In the genomic region with DNA sequence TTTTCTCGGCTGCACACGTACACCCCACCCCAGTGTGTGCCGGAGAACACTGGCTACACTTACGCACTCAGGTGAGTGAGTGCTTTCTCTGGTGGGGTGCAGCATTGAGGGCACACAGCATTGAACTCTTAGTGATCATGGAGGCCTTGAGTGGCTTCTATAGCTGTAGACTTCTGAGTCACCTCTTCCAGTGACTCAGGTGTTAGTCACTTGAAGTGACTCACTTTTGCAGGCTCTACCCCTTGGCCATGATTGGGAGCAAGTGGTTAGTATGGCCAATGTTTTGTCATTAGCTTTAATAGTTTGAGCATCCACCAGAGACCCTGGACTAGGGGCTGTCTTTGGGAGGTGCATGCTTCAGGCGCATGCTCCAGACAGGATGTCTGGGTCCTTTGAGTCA, we compare ENCODE assay signal across 22 mouse cellular contexts. TPM values are rescaled to one million over a fixed set of nuclear protein-coding genes. Genes with fewer than 3 reads are reported as not detected.
DNase-seq lines count a peak whose midpoint lies in the region; ATAC-seq and TF ChIP-seq lines count a peak whose summit lies in the region.
"Had no signal": no experiment of that assay in that cellular context is flagged by ENCODE, and none has a peak within 500 bp of the region (broad histone marks: within the 10 kb centered on the region; RNA-seq: fewer than 3 reads in every experiment).

No protein-coding gene starts in this region.

- no peak overlapping the region for H3ac ChIP-seq in myocyte (ENCODE audit: control insufficient read depth, insufficient read length)

- no peak overlapping the region for H3K4me3 ChIP-seq in heart, embryonic 12.5 days
- H3K4me3 ChIP-seq in myocyte, result no peak overlapping the region
- H3K4me3 ChIP-seq in kidney, embryonic 16.5 days (ENCODE audit: low read length), result no peak overlapping the region
- H3K4me3 ChIP-seq in kidney, adult 2 months (ENCODE audit: insufficient read depth, low read depth, low read length), result no peak overlapping the region
- H3K4me3 ChIP-seq: embryonic facial prominence, embryonic 10.5 days; forebrain, embryonic 12.5 days; hindbrain, embryonic 10.5 days; limb, embryonic 12.5 days; liver, embryonic 13.5 days had no signal

- H3K4me1 ChIP-seq in heart, embryonic 12.5 days (replicated peaks), result peaks cover 10% of the 10 kb centered on the region; the same call in 1 of the 2 replicates
- no peaks in the 10 kb centered on the region for H3K4me1 ChIP-seq in kidney, embryonic 16.5 days (ENCODE audit: insufficient read depth, low read length)
- peaks cover 4% of the 10 kb centered on the region for H3K4me1 ChIP-seq in kidney, adult 2 months (ENCODE audit: control insufficient read depth, insufficient read depth, low read length)
- H3K4me1 ChIP-seq: embryonic facial prominence, embryonic 10.5 days; forebrain, embryonic 12.5 days; hindbrain, embryonic 10.5 days; limb, embryonic 12.5 days had no signal

- TF ChIP-seq POLR2A in myocyte (IDR thresholded peaks at IDR 0.05; ENCODE audit: insufficient read length, low read depth), result no peak
- TF ChIP-seq POLR2A in kidney, adult 2 months (IDR thresholded peaks at IDR 0.05; ENCODE audit: low read depth, low read length), result no peak

- no peak for TF ChIP-seq CTCF in kidney, adult 2 months (conservative IDR thresholded peaks at IDR 0.05; ENCODE audit: insufficient read depth, insufficient read length, low read depth, low read length)

- WGBS in heart, embryonic 12.5 days, result 94% methylated on average over 5 of the region's 5 CpGs
- WGBS in kidney, embryonic 16.5 days, result 94% methylated on average over 5 of the region's 5 CpGs
- WGBS in kidney, adult 2 months, result 96% methylated on average over 5 of the region's 5 CpGs

- H3K36me3 ChIP-seq in heart, embryonic 12.5 days, result peaks cover 38% of the 10 kb centered on the region
- H3K36me3 ChIP-seq in myocyte (ENCODE audit: control insufficient read depth, insufficient read depth), result peaks cover 9% of the 10 kb centered on the region
- peaks cover 16% of the 10 kb centered on the region; the same call in 1 of the 2 replicates for H3K36me3 ChIP-seq in kidney, embryonic 16.5 days (ENCODE audit: insufficient read depth, low read length)
- H3K36me3 ChIP-seq in kidney, adult 2 months (ENCODE audit: control insufficient read depth, insufficient read depth, low read length), result peaks cover 2% of the 10 kb centered on the region; the same call in 1 of the 2 replicates

- no peak overlapping the region for H3K27ac ChIP-seq in heart, embryonic 12.5 days (ENCODE audit: poor library complexity, severe bottlenecking)
- H3K27ac ChIP-seq in kidney, embryonic 16.5 days (ENCODE audit: low read length), result no peak overlapping the region
- no peak overlapping the region for H3K27ac ChIP-seq in kidney, adult 2 months (ENCODE audit: insufficient read depth, low read depth, low read length)
- H3K27ac ChIP-seq: embryonic facial prominence, embryonic 10.5 days; forebrain, embryonic 12.5 days; hindbrain, embryonic 10.5 days; limb, embryonic 12.5 days; liver, embryonic 13.5 days; macrophage had no signal

- no peak overlapping the region for H3K9ac ChIP-seq in heart, embryonic 12.5 days
- no peak overlapping the region for H3K9ac ChIP-seq in kidney, embryonic 16.5 days (replicated peaks; ENCODE audit: low read length)
- H3K9ac ChIP-seq: forebrain, embryonic 12.5 days; limb, embryonic 12.5 days; liver, embryonic 13.5 days; lung, embryonic 14.5 days had no signal

- DNase-seq in heart, adult 11 months, result no peak
- DNase-seq in 416B (ENCODE audit: low read depth), result peak; percentile 94
- DNase-seq in adrenal gland, adult 8-10 months, result peak; percentile 58
- DNase-seq in cerebellum, postnatal 10 days, result no peak
- no peak for DNase-seq in kidney, adult 2 months
- DNase-seq: cerebellum, adult 11-12 months; gastrocnemius, postnatal 25 days; kidney, adult 11 months; kidney, postnatal 10 days; liver, embryonic 13.5 days; lung, embryonic 14.5 days; right cerebral cortex, adult 18-20 months; thymus, adult 2 months had no signal

- peaks cover 46% of the 10 kb centered on the region for H3K79me2 ChIP-seq in myocyte (ENCODE audit: control insufficient read depth, insufficient read depth)

- H3K4me2 ChIP-seq in heart, embryonic 12.5 days, result no peak overlapping the region
- H3K4me2 ChIP-seq in myocyte (ENCODE audit: low read depth), result peak overlapping the region; percentile 36
- no peak overlapping the region for H3K4me2 ChIP-seq in kidney, embryonic 16.5 days (replicated peaks; ENCODE audit: low read depth, low read length)
- H3K4me2 ChIP-seq: forebrain, embryonic 12.5 days; limb, embryonic 12.5 days; liver, embryonic 13.5 days; lung, embryonic 14.5 days; midbrain, embryonic 11.5 days had no signal

- H3K27me3 ChIP-seq in heart, embryonic 12.5 days (replicated peaks), result no peaks in the 10 kb centered on the region
- H3K27me3 ChIP-seq in myocyte (ENCODE audit: control insufficient read depth, insufficient read depth, insufficient read length), result no peaks in the 10 kb centered on the region
- H3K27me3 ChIP-seq in kidney, embryonic 16.5 days (ENCODE audit: insufficient read depth, low read length), result no peaks in the 10 kb centered on the region
- H3K27me3 ChIP-seq in kidney, adult 2 months (replicated peaks; ENCODE audit: control insufficient read depth, insufficient read depth, low read length), result no peaks in the 10 kb centered on the region
- H3K27me3 ChIP-seq: forebrain, embryonic 12.5 days; limb, embryonic 12.5 days; liver, embryonic 13.5 days had no signal

- no peaks in the 10 kb centered on the region for H3K9me3 ChIP-seq in heart, embryonic 12.5 days (replicated peaks)
- H3K9me3 ChIP-seq in kidney, embryonic 16.5 days (ENCODE audit: low read length), result no peaks in the 10 kb centered on the region
- H3K9me3 ChIP-seq: embryonic facial prominence, embryonic 10.5 days; forebrain, embryonic 12.5 days; hindbrain, embryonic 10.5 days; limb, embryonic 12.5 days; liver, embryonic 13.5 days had no signal

- peak; percentile 29; the same call in 1 of the 2 replicates for ATAC-seq in heart, embryonic 12.5 days (ENCODE audit: insufficient number of reproducible peaks, low FRiP score)
- ATAC-seq in kidney, embryonic 16.5 days (ENCODE audit: low FRiP score, low TSS enrichment), result no peak

TF ChIP-seq in myocyte, 11 proteins besides CTCF, POLR2A, EP300 and RAD21:
- TF ChIP-seq MYOD1 (IDR thresholded peaks at IDR 0.05; ENCODE audit: control insufficient read depth in 1 of 3, insufficient read length in 2 of 3, low read depth in 2 of 3) (peak in 1 of 3 experiments; percentile 1), SRF (IDR thresholded peaks at IDR 0.05; ENCODE audit: control insufficient read depth, insufficient read length, low read depth) (no peak)
TF ChIP-seq in myocyte: peak in this region for 1.

RNA-seq across cellular contexts. Expression of gene Sun1, which starts 14.7 kb away (rescaled TPM):
- polyA plus RNA-seq in heart, embryonic 12.5 days (2016; fragmentation: Nextera tagmentation; extraction: Ambion mirVana), result 41.8 and 42.4 TPM in 2 replicates
- 100 to 1,000 TPM in 3 of 4 experiments, 10 to 100 TPM in 1; 86.6 to 128 (median 111) TPM for total RNA-seq in adrenal gland, adult 8-10 months (2022)
- 65.5 TPM for polyA plus RNA-seq in myocyte (2012; fragmentation: generic; extraction: Trizol)
- 62.0 and 62.8 TPM in 2 replicates for polyA plus RNA-seq in kidney, embryonic 16.5 days (2015; fragmentation: Nextera tagmentation; extraction: Ambion mirVana)
- 40.0 and 41.0 TPM in 2 replicates for polyA plus RNA-seq in kidney, adult 2 months (2012; rRNA removed)

RNA-seq across cellular contexts. Expression of gene Get4, which starts 36.9 kb away (rescaled TPM):
- polyA plus RNA-seq in heart, embryonic 12.5 days (2016; fragmentation: Nextera tagmentation; extraction: Ambion mirVana), result 151 and 158 TPM in 2 replicates
- 100 to 1,000 TPM in 2 of 4 experiments, 10 to 100 TPM in 2; 96.6 to 112 (median 101) TPM for total RNA-seq in adrenal gland, adult 8-10 months (2022)
- 106 TPM for polyA plus RNA-seq in myocyte (2012; fragmentation: generic; extraction: Trizol)
- 148 and 161 TPM in 2 replicates for polyA plus RNA-seq in kidney, embryonic 16.5 days (2015; fragmentation: Nextera tagmentation; extraction: Ambion mirVana)
- 79.3 and 96.2 TPM in 2 replicates for polyA plus RNA-seq in kidney, adult 2 months (2012; rRNA removed)

Comparison
In these comparisons a context has a peak if more than half of its experiments do, and no peak if none do; other contexts are left out.
1. DNase-seq: peak in 416B (single experiment) and adrenal gland, adult 8-10 months (single experiment); none in heart, adult 11 months (single experiment), cerebellum, postnatal 10 days (0 of 2) and kidney, adult 2 months (single experiment).